Mouse (Mus musculus) midbrain, embryonic 14.5 days (tissue): ENCODE measurements at regions not wholly inside any gene's neighbourhood (a gene's known extent, or its start where the extent isn't known, plus 50 kb on each side); places are given as distances from the start of the nearest gene placed in this dataset.

ENCODE experiments used
- ATAC-seq: fragments of 200-750 bp; cut with Nextera tagmentation; 2 replicates; pipeline ENCODE4 v1.8.0; 2017; ENCODE audit warnings: moderate number of reproducible peaks, moderate library complexity; ENCODE audit not compliant: low FRiP score, low TSS enrichment
- DNase-seq: peaks from one replicate; pipeline ENCODE4 v3.0.0-alpha.2; 2015
- H3K27ac ChIP-seq: fragments of 300-500 bp; sonication (generic); replicated peaks from 2 replicates; pipeline ENCODE4 v1.5.1; 2014; ENCODE audit warnings: mild to moderate bottlenecking, low read depth, low read length, moderate library complexity
- H3K27me3 ChIP-seq: fragments of 300-500 bp; sonication (generic); 2 replicates; pipeline ENCODE4 v1.6.1; 2014; ENCODE audit warnings: low read length, control low read depth, mixed read lengths; ENCODE audit not compliant: control insufficient read depth, insufficient read depth
- H3K36me3 ChIP-seq: fragments of 300-500 bp; sonication (generic); 2 replicates; pipeline ENCODE4 v1.6.1; 2014; ENCODE audit warnings: low read length, control low read depth; ENCODE audit not compliant: control insufficient read depth, insufficient read depth
- H3K4me1 ChIP-seq: fragments of 300-500 bp; sonication (generic); 2 replicates; pipeline ENCODE4 v1.6.1; 2014; ENCODE audit warnings: mild to moderate bottlenecking, antibody characterized with exemption, low read length, control low read depth; ENCODE audit not compliant: control insufficient read depth, insufficient read depth
- H3K4me2 ChIP-seq: fragments of 300-500 bp; sonication (generic); 2 replicates; pipeline ENCODE4 v1.6.1; 2014; ENCODE audit warnings: mild to moderate bottlenecking, low read length, moderate library complexity
- H3K4me3 ChIP-seq: fragments of 300-500 bp; sonication (generic); replicated peaks from 2 replicates; pipeline ENCODE4 v1.5.1; 2014; ENCODE audit warnings: low read depth, low read length
- H3K9ac ChIP-seq: fragments of 300-500 bp; sonication (generic); replicated peaks from 2 replicates; pipeline ENCODE4 v1.6.1; 2014; ENCODE audit warnings: mild to moderate bottlenecking, low read length, moderate library complexity
- H3K9me3 ChIP-seq: fragments of 300-500 bp; sonication (generic); 2 replicates; pipeline ENCODE4 v1.6.1; 2016; ENCODE audit warnings: low read length, control low read depth, mixed read lengths; ENCODE audit not compliant: control insufficient read depth
- WGBS: fragments of 180-500 bp; shearing (Covaris S2); extraction: QIAGEN DNeasy Blood & Tissue Kit; methylation state at CpG from one replicate; pipeline ENCODE4 v1.1.7; 2014; 5-methylcytosine and 5-hydroxymethylcytosine counted together

DNA sequence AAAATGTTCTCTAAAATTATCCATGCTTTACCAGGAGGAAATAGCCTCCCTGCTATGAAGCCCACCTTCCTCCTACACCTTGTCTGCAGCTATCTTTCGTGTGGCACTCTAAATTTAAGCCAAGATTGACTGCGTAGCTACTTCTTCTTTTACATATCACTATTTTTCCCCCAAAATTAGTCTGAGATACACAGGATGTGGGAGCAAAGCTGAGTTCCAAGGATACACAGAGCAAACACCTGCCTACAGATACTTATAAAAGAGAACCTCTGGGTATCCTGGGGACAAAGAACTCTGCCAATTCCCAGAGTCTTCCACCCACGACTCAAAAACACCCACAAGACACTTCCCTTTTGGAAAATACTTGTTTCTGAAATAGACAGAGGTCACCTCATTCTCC lies 235.3 kb downstream of the 1190002N15Rik start:
- Histone ChIP-seq H3K4me3 (no peak overlapping the region), H3K27me3 (no peaks in the 10 kb centered on the region), H3K4me1 (no peaks in the 10 kb centered on the region), H3K9ac (no peak overlapping the region), H3K4me2 (no peak overlapping the region), H3K9me3 (no peaks in the 10 kb centered on the region), H3K27ac (no peak overlapping the region), H3K36me3 (no peaks in the 10 kb centered on the region)
- ATAC-seq (no peak), DNase-seq (no peak)
- WGBS = 78% methylated on average over 3 of the region's 3 CpGs

DNA sequence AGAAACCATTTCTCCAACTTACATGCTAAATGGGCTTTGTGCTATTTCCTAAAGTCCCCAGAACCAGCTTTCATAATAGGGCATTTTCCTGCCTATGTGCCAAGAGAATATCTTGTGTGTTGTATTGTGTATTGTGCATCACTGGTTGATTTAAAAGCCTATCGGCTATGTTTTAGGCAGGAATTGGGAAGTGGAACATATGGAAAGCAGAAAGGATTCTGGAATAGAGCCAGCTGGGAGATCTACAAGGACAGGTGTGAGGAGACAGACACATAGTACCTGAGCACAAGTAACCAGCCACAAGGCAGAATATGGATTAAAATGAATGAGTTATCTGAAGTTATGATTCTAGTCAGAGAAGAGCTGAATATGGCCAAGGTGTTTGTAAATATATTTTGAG lies 236.0 kb downstream of the 1190002N15Rik start:
- Histone ChIP-seq H3K9me3 (no peaks in the 10 kb centered on the region), H3K36me3 (no peaks in the 10 kb centered on the region), H3K4me1 (no peaks in the 10 kb centered on the region), H3K4me3 (no peak overlapping the region), H3K4me2 (no peak overlapping the region), H3K27ac (no peak overlapping the region), H3K9ac (no peak overlapping the region), H3K27me3 (no peaks in the 10 kb centered on the region)
- DNase-seq = no peak
- 93% methylated on average over 1 of the region's 1 CpGs for WGBS
- no peak for ATAC-seq

DNA sequence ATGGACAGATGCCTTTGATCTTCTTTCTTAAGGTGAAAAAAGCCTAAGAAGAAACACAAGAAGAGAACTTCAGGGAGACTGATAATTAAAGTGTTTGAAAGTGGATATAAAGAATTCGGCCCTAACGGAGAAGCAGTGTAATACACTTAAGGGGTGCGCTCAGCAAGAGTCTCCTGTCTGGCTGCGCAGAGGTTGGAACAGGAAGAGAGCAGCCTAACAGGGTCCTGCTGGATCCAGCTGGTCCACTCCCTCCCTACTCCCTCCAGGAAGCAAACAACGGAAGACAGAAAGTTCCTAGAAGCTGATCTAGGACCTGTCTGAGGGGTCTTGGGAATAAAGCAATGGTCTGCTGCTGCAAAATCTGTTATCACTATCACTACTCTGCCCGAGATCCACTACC lies 242.4 kb downstream of the 1190002N15Rik start:
- no peaks in the 10 kb centered on the region for H3K9me3 ChIP-seq
- no peak overlapping the region for H3K9ac ChIP-seq
- H3K4me3 ChIP-seq = no peak overlapping the region
- 87% methylated on average over 6 of the region's 6 CpGs for WGBS
- H3K36me3 ChIP-seq = no peaks in the 10 kb centered on the region
- DNase-seq = no peak
- no peaks in the 10 kb centered on the region for H3K27me3 ChIP-seq
- no peak overlapping the region for H3K4me2 ChIP-seq
- no peaks in the 10 kb centered on the region for H3K4me1 ChIP-seq
- no peak overlapping the region for H3K27ac ChIP-seq
- no peak for ATAC-seq

DNA sequence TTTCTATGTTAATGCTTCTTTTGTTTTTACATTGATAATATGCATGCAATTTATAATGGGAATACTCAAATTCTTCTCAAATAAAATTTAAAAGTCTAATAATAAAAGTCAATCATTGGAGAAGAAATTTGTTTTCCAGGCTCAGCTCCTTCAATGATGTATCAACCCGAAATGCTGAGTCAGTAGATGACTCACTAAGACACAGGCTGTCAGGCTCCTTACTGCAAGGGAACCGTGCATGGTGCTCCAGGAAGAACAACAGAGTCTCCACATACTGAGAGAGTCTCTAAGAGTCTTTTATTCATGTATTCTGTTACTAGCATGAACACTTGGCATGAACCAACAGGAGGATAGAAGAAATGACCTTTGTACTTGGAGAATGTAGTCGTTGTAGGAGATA lies 245.7 kb downstream of the 1190002N15Rik start:
- no peaks in the 10 kb centered on the region for H3K27me3 ChIP-seq
- no peak overlapping the region for H3K27ac ChIP-seq
- WGBS = 82% methylated on average over 3 of the region's 3 CpGs
- DNase-seq = no peak
- ATAC-seq = no peak
- no peaks in the 10 kb centered on the region for H3K36me3 ChIP-seq
- H3K9me3 ChIP-seq = no peaks in the 10 kb centered on the region
- no peaks in the 10 kb centered on the region for H3K4me1 ChIP-seq
- H3K4me2 ChIP-seq = no peak overlapping the region
- H3K9ac ChIP-seq = no peak overlapping the region
- no peak overlapping the region for H3K4me3 ChIP-seq

DNA sequence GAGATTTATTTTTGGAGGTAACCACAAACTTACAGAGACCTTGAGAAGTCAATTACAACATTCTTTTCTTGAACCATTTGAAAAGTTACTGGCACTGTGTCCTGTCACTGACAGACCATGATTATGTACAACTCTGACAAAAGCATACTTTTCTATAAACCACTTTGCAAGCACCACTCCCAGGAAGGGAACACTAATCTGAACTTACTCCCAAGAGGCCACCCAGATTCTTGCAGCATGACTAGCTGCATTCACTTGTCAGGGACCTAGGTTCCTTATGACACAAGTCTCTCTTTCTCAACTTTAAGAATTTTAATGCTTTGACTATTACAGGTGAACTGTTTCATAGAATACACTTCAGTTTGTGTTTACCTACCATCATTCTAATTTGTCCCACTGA lies 248.3 kb downstream of the 1190002N15Rik start:
- Histone ChIP-seq H3K36me3 (no peaks in the 10 kb centered on the region), H3K4me1 (no peaks in the 10 kb centered on the region), H3K4me2 (no peak overlapping the region), H3K4me3 (no peak overlapping the region), H3K27ac (no peak overlapping the region), H3K9ac (no peak overlapping the region), H3K27me3 (no peaks in the 10 kb centered on the region), H3K9me3 (no peaks in the 10 kb centered on the region)
- ATAC-seq (no peak), DNase-seq (no peak)

DNA sequence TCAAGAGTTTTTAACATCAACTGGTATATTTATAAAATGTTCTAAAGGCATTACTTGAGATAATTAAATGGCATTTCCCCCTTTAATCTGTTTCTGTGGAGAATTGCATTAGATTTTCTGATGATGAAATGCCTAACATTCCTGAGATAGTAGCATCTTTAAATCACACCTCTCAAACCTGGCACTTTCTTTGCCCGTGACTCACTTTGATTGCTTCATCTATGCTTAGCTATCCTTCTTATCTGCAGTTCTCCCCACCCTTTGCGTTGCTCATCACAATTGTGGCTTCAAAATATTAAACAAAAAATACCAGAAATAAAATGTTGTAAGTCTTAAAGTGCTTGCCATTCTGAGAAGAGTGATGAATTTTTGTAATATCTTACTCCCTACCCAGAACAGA lies 250.3 kb downstream of the 1190002N15Rik start:
- H3K4me3 ChIP-seq = no peak overlapping the region
- no peaks in the 10 kb centered on the region for H3K36me3 ChIP-seq
- H3K4me1 ChIP-seq = no peaks in the 10 kb centered on the region
- no peak overlapping the region for H3K9ac ChIP-seq
- WGBS = 79% methylated on average over 2 of the region's 2 CpGs
- no peaks in the 10 kb centered on the region for H3K27me3 ChIP-seq
- H3K4me2 ChIP-seq = no peak overlapping the region
- no peak overlapping the region for H3K27ac ChIP-seq
- DNase-seq (no peak), ATAC-seq (no peak)
- H3K9me3 ChIP-seq = no peaks in the 10 kb centered on the region

DNA sequence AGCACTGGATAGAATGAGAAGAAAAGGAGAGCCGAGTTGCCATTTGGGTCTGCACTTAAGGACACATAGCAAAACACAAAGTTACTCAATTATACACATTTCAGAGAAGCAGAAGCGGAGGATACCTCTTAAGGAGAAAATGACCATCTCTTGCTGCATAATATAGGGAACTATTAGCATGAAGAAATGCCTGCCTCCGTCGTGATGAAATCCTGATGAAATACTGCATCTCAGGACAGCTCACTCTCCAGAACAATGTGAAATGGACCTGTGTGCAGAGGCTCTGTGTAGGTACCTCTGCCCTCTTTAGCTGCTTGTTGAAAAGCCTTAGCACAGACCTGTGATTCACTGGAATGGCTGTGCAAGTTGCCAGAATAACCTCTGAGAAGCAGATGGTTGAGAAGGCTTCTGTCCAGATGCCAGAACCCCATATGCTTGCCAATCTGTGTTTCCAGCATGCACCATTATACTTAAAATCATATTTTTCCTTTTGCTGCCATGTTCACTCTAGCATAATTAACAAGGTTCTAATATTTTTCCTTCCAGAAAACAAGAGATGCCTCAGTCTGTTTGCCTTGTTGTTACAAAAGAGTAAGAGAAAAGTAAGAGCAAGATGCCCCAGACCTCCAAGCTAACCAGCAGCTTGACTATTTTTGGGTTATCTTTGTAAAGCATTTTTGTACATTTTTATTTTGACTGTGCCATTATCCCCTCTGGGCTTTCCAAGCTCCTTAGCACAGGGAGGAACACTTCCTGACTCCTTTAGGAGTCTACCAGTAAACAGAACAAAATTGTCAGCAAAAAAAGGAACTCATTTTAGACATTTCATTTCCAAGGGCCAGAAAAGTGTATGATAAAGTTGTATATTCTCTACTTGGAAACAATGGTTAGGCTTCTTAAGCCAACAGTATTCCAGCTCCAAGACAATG lies 259.0 kb downstream of the 1190002N15Rik start:
- Histone ChIP-seq H3K36me3 (no peaks in the 10 kb centered on the region), H3K9me3 (no peaks in the 10 kb centered on the region), H3K4me3 (no peak overlapping the region), H3K4me2 (no peak overlapping the region), H3K9ac (no peak overlapping the region), H3K27me3 (no peaks in the 10 kb centered on the region), H3K27ac (no peak overlapping the region), H3K4me1 (no peaks in the 10 kb centered on the region)
- DNase-seq (peak; percentile 15), ATAC-seq (no peak)
- 87% methylated on average over 4 of the region's 4 CpGs for WGBS

DNA sequence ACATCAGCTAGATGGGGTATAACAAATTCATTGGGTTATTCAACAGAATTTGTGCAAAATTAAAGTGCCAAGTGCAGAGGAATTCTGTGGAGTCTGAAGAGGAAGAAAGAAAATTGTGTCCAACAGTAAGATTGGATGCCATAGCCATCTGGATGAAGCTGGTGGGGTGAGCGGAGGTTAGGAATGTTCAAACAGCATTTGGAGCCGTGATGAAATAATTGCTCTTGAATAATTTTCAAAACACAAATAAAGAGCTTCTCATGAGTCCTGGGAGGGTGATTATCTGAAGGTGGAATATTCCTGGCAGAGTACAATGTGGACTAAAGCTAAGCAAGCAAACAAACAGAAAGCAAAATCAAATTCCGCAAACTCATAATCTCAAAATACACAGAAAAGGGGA lies 260.8 kb downstream of the 1190002N15Rik start:
- DNase-seq = no peak
- H3K9ac ChIP-seq = no peak overlapping the region
- no peaks in the 10 kb centered on the region for H3K27me3 ChIP-seq
- no peak overlapping the region for H3K4me2 ChIP-seq
- no peak for ATAC-seq
- H3K4me3 ChIP-seq = no peak overlapping the region
- H3K9me3 ChIP-seq = no peaks in the 10 kb centered on the region
- H3K4me1 ChIP-seq = no peaks in the 10 kb centered on the region
- H3K36me3 ChIP-seq = no peaks in the 10 kb centered on the region
- no peak overlapping the region for H3K27ac ChIP-seq
- 90% methylated on average over 3 of the region's 3 CpGs for WGBS

DNA sequence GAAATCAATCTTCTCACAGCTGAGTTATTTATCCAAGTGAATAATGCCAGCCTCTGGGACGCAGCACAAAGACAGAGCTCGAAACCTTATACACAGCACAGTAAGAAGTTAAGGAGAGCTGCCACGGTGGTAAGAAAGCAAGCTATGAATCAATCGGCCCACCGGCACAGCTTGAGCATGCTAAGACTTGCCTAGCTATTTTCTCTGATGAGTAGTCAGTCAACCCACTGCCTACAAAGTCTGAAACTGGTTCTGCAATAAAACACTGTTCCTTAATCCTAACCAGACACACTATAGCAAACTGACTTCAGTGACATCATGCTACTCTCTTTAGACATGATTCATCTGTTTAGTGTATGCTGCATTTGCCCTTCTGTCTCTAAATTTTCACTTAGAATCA lies 268.7 kb downstream of the 1190002N15Rik start:
- no peak for ATAC-seq
- Histone ChIP-seq H3K9ac (no peak overlapping the region), H3K9me3 (no peaks in the 10 kb centered on the region), H3K4me3 (no peak overlapping the region), H3K27me3 (no peaks in the 10 kb centered on the region), H3K4me1 (no peaks in the 10 kb centered on the region), H3K36me3 (no peaks in the 10 kb centered on the region), H3K4me2 (no peak overlapping the region), H3K27ac (no peak overlapping the region)
- no peak for DNase-seq
- 81% methylated on average over 5 of the region's 5 CpGs for WGBS
